Mouse (Mus musculus): Measurements from ENCODE around the gene Wdr83os.
"Not testable (repeated sequence)": the region's sequence is repeated elsewhere in the genome, so short reads cannot be mapped to it uniquely, and the experiment has no call there.

The Wdr83os gene

DNA sequence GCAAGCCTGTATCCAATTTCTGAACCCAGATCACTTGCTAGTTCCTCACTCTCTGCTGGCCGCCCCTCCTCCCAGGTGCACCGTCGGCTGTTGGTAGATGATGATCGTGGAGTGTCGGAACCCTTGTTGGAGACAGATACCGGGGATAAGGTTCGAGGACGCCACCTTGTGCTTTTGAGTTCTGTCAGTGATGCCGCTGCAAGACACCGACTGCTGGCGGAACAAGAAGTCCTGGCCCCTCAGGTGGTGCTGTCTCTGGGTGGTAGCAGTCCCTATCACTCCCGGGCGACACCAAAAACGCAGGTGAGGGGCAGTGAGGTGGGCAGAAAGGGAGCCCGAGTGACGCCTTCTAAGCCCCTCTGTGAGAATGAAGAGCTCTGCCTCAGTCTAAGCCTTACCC is 15.7 kb downstream of the Wdr83os start:
- in situ Hi-C loops (cut with MboI; ENCODE audit: unreplicated experiment in 2 of 2), result loop anchor here (25.0 kb wide), 4 partner anchors 316 to 1516 kb away; partner anchors contain the start of genes Abcc12 (in 1 of the 2) and Lonp2 (in 1 of the 2)

GRCm38 (mm10) chr8:85096850-85097249 is 16.3 kb downstream of the Wdr83os start:
- in situ Hi-C loops (cut with MboI; ENCODE audit: unreplicated experiment in 2 of 2), result loop anchor here (25.0 kb wide), 4 partner anchors 315 to 1515 kb away; partner anchors contain the start of genes Abcc12 (in 1 of the 2) and Lonp2 (in 1 of the 2)

GRCm38 (mm10) chr8:85100076-85100665 is 19.6 kb downstream of the Wdr83os start:
- in situ Hi-C loops (cut with MboI; ENCODE audit: unreplicated experiment in 2 of 2), result no loop called here

GRCm38 (mm10) chr8:85113241-85113640 is 32.7 kb downstream of the Wdr83os start:
- in situ Hi-C loops (cut with MboI; ENCODE audit: unreplicated experiment in 2 of 2), result no loop called here

GRCm38 (mm10) chr8:85115501-85115900 is 35.0 kb downstream of the Wdr83os start:
- in situ Hi-C loops (cut with MboI; ENCODE audit: unreplicated experiment in 2 of 2), result no loop called here

GRCm38 (mm10) chr8:85116984-85117383 is 36.4 kb downstream of the Wdr83os start:
- in situ Hi-C loops (cut with MboI; ENCODE audit: unreplicated experiment in 2 of 2), result no loop called here

GRCm38 (mm10) chr8:85119052-85119981 is 38.8 kb downstream of the Wdr83os start:
- in situ Hi-C loops (cut with MboI; ENCODE audit: unreplicated experiment in 2 of 2), result no loop called here

GRCm38 (mm10) chr8:85120251-85120650 is 39.7 kb downstream of the Wdr83os start:
- in situ Hi-C loops (cut with MboI; ENCODE audit: unreplicated experiment in 2 of 2), result not testable (repeated sequence)

DNA sequence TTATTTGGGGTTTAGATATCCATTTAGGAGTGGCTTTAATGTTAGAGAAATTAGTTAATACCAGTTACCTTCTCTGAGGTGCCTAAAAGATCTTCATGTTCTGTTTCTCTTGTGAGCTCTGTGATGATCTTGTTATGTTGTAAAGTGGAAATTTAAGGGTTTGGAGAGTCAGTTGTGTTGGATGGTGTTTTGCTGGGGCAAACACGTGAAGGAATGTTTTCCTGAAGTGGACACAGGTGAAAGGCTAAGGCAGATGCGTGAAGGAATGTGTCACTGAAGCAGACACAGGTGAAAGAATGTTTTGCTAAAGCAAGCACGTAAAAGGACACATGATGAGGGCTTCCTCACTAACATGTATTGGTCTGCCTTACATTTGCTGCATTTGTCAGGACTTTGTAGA is 42.5 kb downstream of the Wdr83os start, which contains the start of gene Zfp791:
Gene Zfp791 (minus strand): TSS at position 101 of the 400 bp plus-strand sequence.
- in situ Hi-C loops (cut with MboI; ENCODE audit: unreplicated experiment in 2 of 2), result no loop called here

- in situ Hi-C loops (cut with MboI; ENCODE audit: unreplicated experiment in 2 of 2), result no loop called here
Measured at GRCm38 (mm10) chr8:85123691-85124090, 43.2 kb downstream of the Wdr83os start.
